Mouse (Mus musculus): ENCODE data around the gene Arcn1.

- no peak for TF ChIP-seq CTCF (IDR thresholded peaks at IDR 0.05; ENCODE audit: control insufficient read depth, insufficient read depth, insufficient read length)
- TF ChIP-seq MYOD1 (IDR thresholded peaks at IDR 0.05; ENCODE audit: control insufficient read depth, insufficient read length, low read depth): no peak
- no peak for TF ChIP-seq CEBPB (IDR thresholded peaks at IDR 0.05; ENCODE audit: low read depth)
- no peak for TF ChIP-seq USF1 (IDR thresholded peaks at IDR 0.05; ENCODE audit: low read depth)
Measured at GRCm38 (mm10) chr9:44699196-44699595, 68.4 kb downstream of the Arcn1 start.

Measured in C2C12 (cell line).